Mouse (Mus musculus) forebrain, embryonic 14.5 days (tissue): Measurements from ENCODE around the gene Hoxa10. TPM values are rescaled to one million over a fixed set of nuclear protein-coding genes. Genes with fewer than 3 reads are reported as not detected.

Experiments used
- ATAC-seq: fragments of 200-750 bp; cut with Nextera tagmentation; 2 replicates; pipeline ENCODE4 v1.8.0; 2017; ENCODE audit warnings: mild to moderate bottlenecking, moderate library complexity
- DNase-seq: peaks from one replicate; pipeline ENCODE4 v3.0.0-alpha.2; 2015; ENCODE audit warnings: low spot score
- H3K27ac ChIP-seq: fragments of 300-500 bp; sonication (generic); 2 replicates; pipeline ENCODE4 v1.5.1; 2014; ENCODE audit warnings: low read depth, mild to moderate bottlenecking, control low read depth, low read length, moderate library complexity
- H3K27me3 ChIP-seq: fragments of 300-500 bp; sonication (generic); replicated peaks from 2 replicates; pipeline ENCODE4 v1.6.1; 2014; ENCODE audit warnings: low read length, control low read depth, mixed read lengths; ENCODE audit not compliant: control insufficient read depth, insufficient read depth
- H3K36me3 ChIP-seq: fragments of 300-500 bp; sonication (generic); 2 replicates; pipeline ENCODE4 v1.6.1; 2014; ENCODE audit warnings: low read length, control low read depth; ENCODE audit not compliant: control insufficient read depth, insufficient read depth
- H3K4me1 ChIP-seq: fragments of 300-500 bp; sonication (generic); 2 replicates; pipeline ENCODE4 v1.6.1; 2014; ENCODE audit warnings: antibody characterized with exemption, low read length, control low read depth; ENCODE audit not compliant: control insufficient read depth, insufficient read depth
- H3K4me2 ChIP-seq: fragments of 300-500 bp; sonication (generic); 2 replicates; pipeline ENCODE4 v1.6.1; 2014; ENCODE audit warnings: mild to moderate bottlenecking, control low read depth, low read length
- H3K4me3 ChIP-seq: fragments of 300-500 bp; sonication (generic); 2 replicates; pipeline ENCODE4 v1.5.1; 2014; ENCODE audit warnings: low read depth, low read length, control low read depth
- H3K9ac ChIP-seq: fragments of 300-500 bp; sonication (generic); 2 replicates; pipeline ENCODE4 v1.6.1; 2014; ENCODE audit warnings: mild to moderate bottlenecking, low read length, control low read depth, moderate library complexity
- H3K9me3 ChIP-seq: fragments of 300-500 bp; sonication (generic); replicated peaks from 2 replicates; pipeline ENCODE4 v1.6.1; 2016; ENCODE audit warnings: low read length, control low read depth, mixed read lengths; ENCODE audit not compliant: control insufficient read depth
- WGBS: fragments of 180-500 bp; shearing (Covaris S2); extraction: QIAGEN DNeasy Blood & Tissue Kit; methylation state at CpG from one replicate; pipeline ENCODE4 v1.1.7; 2014; 5-methylcytosine and 5-hydroxymethylcytosine counted together
- polyA plus RNA-seq: library from polyadenylated mRNA; unstranded; fragments of >200 nt; fragmentation: Nextera tagmentation; extraction: Ambion mirVana; gene quantifications from 2 replicates; pipeline ENCODE4 v1.2.1, GENCODE M21; 2014

Hoxa10 gene
- polyA plus RNA-seq, 1 experiment from 2014 or later = not detected

GRCm38 (mm10) chr6:52272766-52273655 lies 32.4 kb upstream of the Hoxa10 start:
- Histone ChIP-seq H3K9me3 (no peaks in the 10 kb centered on the region), H3K4me2 (no peak overlapping the region), H3K4me1 (no peaks in the 10 kb centered on the region), H3K9ac (no peak overlapping the region), H3K27ac (no peak overlapping the region), H3K36me3 (no peaks in the 10 kb centered on the region), H3K4me3 (no peak overlapping the region), H3K27me3 (peaks cover 98% of the 10 kb centered on the region)
- DNase-seq = no peak
- ATAC-seq = no peak
- 3% methylated on average over 21 of the region's 22 CpGs for WGBS

- Histone ChIP-seq H3K27me3 (peaks cover 95% of the 10 kb centered on the region), H3K9ac (no peak overlapping the region), H3K4me2 (no peak overlapping the region), H3K4me3 (no peak overlapping the region), H3K36me3 (no peaks in the 10 kb centered on the region), H3K27ac (no peak overlapping the region), H3K9me3 (no peaks in the 10 kb centered on the region), H3K4me1 (no peaks in the 10 kb centered on the region)
- ATAC-seq (0 out of 2 replicates have a peak, but pooled peaks have one; percentile 32), DNase-seq (peak; percentile 83)
- WGBS = 3% methylated on average over 23 of the region's 23 CpGs
Measured at GRCm38 (mm10) chr6:52270494-52271480, 30.1 kb upstream of the Hoxa10 start.

DNA sequence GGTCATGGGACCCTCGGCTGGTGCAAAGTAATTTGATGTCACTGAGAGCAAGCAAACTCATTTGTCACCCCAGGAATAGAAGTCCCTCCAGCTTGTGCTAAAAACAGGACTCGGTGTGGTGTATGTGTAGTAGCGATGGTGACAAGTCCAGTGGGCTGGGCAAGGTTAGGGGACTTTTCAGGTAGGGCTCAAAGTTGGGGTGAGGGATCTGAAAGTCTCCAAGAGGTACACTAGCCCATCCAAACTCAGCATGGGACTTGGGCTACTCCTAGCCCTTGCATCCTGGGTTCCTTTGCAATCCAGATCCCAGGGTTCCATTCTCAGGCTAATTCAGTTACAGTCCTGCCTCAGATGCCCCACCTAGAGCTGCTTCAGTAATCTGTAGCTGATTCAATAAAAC lies 28.1 kb upstream of the Hoxa10 start:
- no peak overlapping the region for H3K4me2 ChIP-seq
- DNase-seq (no peak), ATAC-seq (no peak)
- H3K27ac ChIP-seq = no peak overlapping the region
- no peaks in the 10 kb centered on the region for H3K36me3 ChIP-seq
- H3K4me3 ChIP-seq = no peak overlapping the region
- H3K4me1 ChIP-seq = no peaks in the 10 kb centered on the region
- 3% methylated on average over 3 of the region's 3 CpGs for WGBS
- peaks cover 95% of the 10 kb centered on the region for H3K27me3 ChIP-seq
- H3K9ac ChIP-seq = no peak overlapping the region
- H3K9me3 ChIP-seq = no peaks in the 10 kb centered on the region

- 2% methylated on average over 7 of the region's 7 CpGs for WGBS
- DNase-seq (no peak), ATAC-seq (no peak)
- no peaks in the 10 kb centered on the region for H3K4me1 ChIP-seq
- no peaks in the 10 kb centered on the region for H3K9me3 ChIP-seq
- peaks cover 95% of the 10 kb centered on the region for H3K27me3 ChIP-seq
- no peak overlapping the region for H3K27ac ChIP-seq
- no peak overlapping the region for H3K4me2 ChIP-seq
- no peak overlapping the region for H3K4me3 ChIP-seq
- no peak overlapping the region for H3K9ac ChIP-seq
- no peaks in the 10 kb centered on the region for H3K36me3 ChIP-seq
Measured at GRCm38 (mm10) chr6:52268341-52268740, 27.7 kb upstream of the Hoxa10 start.

DNA sequence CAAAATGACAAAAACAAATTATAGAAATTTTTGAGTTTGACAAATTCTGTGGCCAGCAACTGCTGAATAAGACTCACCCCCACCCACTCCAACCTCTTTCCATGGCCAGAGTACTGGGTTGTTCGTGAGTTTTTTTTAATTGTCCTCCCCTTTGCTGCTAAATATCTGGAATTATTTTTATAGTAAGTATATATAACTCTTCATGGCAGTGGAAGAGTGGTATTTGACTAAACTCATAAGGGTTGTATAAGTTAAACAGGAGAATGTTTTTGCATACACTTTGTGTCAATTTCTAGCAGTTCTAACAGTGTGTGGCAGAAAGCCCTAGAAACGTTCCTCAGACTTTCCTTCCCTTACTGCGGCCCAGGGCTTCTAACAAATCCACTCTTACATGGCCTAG lies 27.0 kb upstream of the Hoxa10 start:
- Histone ChIP-seq H3K4me1 (no peaks in the 10 kb centered on the region), H3K36me3 (no peaks in the 10 kb centered on the region), H3K27me3 (peaks cover 95% of the 10 kb centered on the region), H3K4me3 (no peak overlapping the region), H3K9me3 (no peaks in the 10 kb centered on the region), H3K27ac (no peak overlapping the region), H3K4me2 (no peak overlapping the region), H3K9ac (no peak overlapping the region)
- DNase-seq (no peak), ATAC-seq (no peak)
- WGBS = 8% methylated on average over 3 of the region's 3 CpGs

DNA sequence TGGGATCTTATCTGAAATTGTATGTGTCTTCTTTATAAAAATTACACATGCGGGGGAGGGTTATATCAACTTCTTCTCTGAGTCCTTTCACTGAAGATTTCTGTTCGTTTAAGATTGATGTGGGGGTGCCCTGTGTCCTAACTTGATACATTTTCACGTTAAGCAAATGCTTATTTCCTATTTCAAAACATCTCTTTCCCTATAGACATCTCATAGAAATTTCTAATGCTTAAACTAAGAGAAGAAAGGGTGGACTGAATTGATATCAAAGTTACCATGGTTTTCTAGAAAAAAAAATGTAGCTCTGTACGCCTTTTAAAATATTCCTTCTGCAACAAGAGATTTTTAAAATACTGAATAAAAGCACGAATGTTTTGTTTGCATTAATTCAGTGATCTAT lies 26.6 kb upstream of the Hoxa10 start:
- no peak overlapping the region for H3K4me2 ChIP-seq
- no peaks in the 10 kb centered on the region for H3K9me3 ChIP-seq
- 17% methylated on average over 5 of the region's 5 CpGs for WGBS
- no peak for ATAC-seq
- H3K36me3 ChIP-seq = no peaks in the 10 kb centered on the region
- no peak overlapping the region for H3K27ac ChIP-seq
- H3K4me3 ChIP-seq = no peak overlapping the region
- H3K4me1 ChIP-seq = no peaks in the 10 kb centered on the region
- no peak overlapping the region for H3K9ac ChIP-seq
- H3K27me3 ChIP-seq = peaks cover 95% of the 10 kb centered on the region
- DNase-seq = no peak

DNA sequence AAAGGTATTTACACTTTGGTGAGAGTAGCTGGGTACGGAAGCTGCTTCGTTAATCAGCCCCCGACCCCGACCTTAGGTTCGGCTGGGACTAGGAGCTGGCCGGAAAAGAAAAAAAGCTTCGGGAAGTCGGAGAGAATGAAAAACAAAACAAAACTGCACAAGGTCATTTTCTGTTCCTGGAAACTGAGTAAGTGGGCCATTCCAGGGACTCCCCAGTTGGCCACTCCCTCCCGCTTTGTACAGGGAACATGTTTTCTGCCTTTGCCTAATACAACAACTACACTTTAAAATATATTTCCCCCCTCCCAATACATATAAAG lies 26.0 kb upstream of the Hoxa10 start:
- WGBS = 0% methylated on average over 9 of the region's 9 CpGs
- no peak for DNase-seq
- ATAC-seq = no peak

DNA sequence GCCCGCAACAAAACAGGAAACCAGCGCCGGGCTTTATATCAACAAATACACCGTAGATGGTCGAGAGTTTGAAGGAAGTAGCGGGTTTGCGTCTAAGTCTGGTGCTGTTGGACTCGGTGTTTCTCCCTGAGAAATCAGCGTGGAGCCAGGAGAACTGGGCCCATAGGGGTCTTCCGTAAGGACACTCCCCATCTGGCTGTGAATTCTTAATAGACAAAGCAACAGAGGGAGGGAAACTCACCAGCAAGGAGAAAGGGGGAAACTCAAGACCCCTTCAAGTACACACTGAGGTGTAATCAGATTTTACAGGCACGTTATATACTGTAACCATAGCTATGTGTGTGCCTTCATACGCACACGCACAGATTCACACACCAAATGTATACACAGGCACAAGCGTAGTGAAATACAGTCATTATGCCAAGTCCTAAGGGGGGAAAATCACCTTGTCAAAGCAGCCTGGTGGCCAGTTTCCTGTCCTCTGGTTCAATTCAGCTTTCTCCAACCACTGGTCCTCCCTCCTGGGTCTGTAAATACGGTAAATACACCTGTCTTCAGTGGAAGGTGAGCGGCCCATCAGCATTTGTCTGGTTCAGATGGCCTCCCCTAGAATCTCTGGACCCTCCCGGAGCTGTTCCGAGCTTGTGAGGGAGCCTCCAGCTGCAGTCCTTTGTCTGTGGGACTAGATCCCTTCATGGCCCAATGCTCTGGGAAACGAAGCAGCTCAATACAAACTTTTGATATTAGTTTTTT lies 25.4 kb upstream of the Hoxa10 start:
- no peaks in the 10 kb centered on the region for H3K36me3 ChIP-seq
- H3K4me1 ChIP-seq = no peaks in the 10 kb centered on the region
- H3K4me3 ChIP-seq = no peak overlapping the region
- no peak overlapping the region for H3K4me2 ChIP-seq
- ATAC-seq (no peak), DNase-seq (no peak)
- 1% methylated on average over 19 of the region's 19 CpGs for WGBS
- no peaks in the 10 kb centered on the region for H3K9me3 ChIP-seq
- H3K9ac ChIP-seq = no peak overlapping the region
- H3K27ac ChIP-seq = no peak overlapping the region
- H3K27me3 ChIP-seq = peaks cover 96% of the 10 kb centered on the region

More for the DNA sequence above, 26.0 kb upstream of the Hoxa10 start:
- H3K4me3 ChIP-seq = no peak overlapping the region
- H3K27ac ChIP-seq = no peak overlapping the region
- H3K4me2 ChIP-seq = no peak overlapping the region
- H3K36me3 ChIP-seq = no peaks in the 10 kb centered on the region
- H3K9ac ChIP-seq = no peak overlapping the region
- H3K4me1 ChIP-seq = no peaks in the 10 kb centered on the region
- H3K27me3 ChIP-seq = peaks cover 96% of the 10 kb centered on the region
- H3K9me3 ChIP-seq = no peaks in the 10 kb centered on the region
